Mouse (Mus musculus) natural killer cell, adult 2 months (primary cell): ENCODE data around the gene Batf3.

ENCODE experiments used
- DNase-seq, 2 experiments: peaks; one replicate each; pipeline ENCODE4 v3.0.0; 2022; ENCODE audit warnings: low spot score in 2 of 2

Batf3 gene

DNA sequence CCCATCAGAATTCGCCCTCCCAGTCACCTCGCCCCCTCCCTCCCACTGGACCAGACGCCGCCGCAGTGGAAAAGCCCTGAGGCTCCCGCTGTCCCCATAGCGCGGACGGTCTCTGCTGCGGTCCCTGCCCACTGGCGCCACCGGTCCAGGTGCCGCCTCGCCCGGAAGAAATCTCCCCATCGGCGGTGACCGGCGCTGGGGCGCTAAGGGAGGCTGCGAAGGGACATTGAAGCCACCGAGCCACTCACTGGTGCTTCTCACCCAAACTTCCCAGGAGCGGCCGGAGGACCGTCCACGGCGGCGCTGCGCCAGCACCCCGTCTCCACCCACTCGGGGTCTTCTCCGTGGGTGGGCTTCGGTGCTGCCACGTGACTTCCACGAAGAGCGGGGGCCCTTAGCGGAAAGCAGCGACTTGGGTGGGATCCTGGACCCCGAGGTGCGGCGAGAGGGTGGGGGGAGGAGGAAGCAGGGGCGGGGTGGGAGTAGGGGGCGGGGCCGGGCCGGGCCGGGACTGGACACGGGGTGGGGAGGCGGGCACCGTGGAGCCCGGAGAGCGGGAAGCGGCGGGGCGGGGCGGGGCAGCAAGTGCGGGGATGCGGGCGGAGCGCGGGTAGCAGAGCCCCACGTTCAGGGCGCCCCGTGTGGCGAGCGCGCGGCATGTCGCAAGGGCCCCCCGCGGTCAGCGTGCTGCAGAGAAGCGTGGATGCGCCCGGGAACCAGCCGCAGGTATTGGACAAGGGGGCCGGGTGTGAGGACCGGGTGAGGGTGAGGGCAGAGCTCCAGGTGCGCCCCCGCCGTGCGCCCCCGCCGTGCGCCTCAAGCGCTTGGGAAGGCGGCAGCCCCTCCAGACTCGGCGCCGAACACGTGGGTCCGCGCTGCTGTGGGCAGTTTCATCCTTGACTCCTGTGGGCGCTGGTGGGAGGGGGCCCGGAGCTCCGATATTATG, at the start of gene Batf3:
TSS of gene Batf3 (plus strand) at position 46 of the 946 bp plus-strand sequence.
- peak in 1 of 2 experiments; percentile 32 for DNase-seq

DNA sequence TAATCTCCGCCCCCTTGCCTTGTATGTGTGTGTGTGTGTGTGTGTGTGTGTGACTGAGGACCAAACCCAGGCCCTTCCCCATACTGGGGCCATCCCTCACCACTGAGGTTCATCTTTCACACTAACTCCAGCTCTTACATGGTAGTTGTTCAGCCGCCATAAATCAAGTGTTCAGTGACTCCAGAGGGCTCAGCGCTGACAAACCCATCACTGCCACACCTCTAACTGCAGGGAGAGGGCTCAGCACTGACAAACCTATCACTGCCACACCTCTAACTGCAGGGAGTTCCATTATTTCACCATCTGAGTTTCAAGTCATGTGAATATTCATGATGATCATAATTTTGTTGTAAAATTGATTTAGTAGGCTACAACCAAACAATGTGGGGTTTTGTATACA, 44.1 kb upstream of the Batf3 start:
- no peak for DNase-seq

DNA sequence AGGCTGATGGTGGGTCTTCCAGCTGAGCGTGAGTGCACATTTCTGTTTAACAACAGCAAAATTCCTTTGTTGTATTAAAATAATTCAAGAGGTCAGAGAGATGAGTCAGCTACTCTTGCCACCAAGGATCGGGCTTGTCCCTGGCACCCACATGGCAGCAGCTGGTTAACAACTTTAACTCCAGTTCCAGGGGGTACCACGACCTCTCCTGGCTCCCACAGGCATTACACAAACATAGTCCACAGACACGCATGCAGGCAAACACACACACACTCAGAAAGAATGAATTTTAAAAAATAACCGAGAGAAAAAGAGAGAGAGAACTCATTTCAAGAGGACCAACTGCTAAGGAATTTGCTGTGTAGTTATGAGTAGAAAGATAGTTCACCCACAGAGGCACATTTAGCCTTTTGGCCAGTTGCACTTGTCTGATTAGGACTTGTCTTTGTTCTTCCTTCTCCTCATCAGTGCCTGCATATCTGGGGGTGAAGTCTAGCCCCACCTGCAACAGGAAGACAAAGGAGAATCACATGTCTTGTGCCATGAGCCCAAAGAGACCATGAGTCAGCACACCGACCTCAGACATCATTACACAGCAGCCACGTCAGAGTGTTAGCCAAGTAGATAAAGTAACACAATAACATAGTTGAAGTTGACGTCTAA, 42.6 kb upstream of the Batf3 start:
- no peak for DNase-seq

DNA sequence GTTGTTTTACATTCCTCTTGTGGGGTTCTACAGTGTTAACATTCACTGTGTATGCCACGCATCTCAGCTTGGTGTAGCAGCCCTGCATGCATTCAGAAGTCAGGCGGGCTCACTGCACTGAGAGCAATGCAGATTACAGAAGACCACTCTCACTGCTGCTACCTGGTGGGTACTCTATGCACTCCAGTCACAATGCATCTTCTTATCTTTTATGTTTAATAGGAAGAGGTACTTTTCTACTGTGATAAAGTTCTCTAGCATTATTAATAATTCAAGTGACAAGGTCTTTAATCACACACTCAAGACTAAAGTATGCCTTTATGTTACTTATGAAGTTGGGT, 42.1 kb upstream of the Batf3 start:
- DNase-seq, result no peak

DNA sequence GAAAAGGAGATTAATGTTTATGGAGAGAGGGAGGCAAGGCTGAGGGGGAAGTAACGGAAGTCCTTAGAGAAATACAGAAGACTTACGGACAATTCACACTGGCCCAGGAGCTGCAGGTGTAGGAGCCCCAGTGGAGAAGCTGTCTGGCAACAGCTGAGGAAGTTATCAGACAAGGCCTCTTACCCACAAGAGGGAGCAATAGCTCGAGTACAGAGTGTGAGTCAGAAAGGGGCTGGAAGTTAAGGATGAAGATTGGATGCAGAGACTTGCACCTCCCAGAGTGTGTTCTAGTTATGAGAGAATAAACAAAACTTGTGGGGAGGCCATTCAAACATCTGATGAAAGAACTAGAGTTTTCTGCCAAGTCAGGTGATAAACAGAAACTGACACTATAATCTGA, 40.2 kb upstream of the Batf3 start:
- DNase-seq, result no peak

DNA sequence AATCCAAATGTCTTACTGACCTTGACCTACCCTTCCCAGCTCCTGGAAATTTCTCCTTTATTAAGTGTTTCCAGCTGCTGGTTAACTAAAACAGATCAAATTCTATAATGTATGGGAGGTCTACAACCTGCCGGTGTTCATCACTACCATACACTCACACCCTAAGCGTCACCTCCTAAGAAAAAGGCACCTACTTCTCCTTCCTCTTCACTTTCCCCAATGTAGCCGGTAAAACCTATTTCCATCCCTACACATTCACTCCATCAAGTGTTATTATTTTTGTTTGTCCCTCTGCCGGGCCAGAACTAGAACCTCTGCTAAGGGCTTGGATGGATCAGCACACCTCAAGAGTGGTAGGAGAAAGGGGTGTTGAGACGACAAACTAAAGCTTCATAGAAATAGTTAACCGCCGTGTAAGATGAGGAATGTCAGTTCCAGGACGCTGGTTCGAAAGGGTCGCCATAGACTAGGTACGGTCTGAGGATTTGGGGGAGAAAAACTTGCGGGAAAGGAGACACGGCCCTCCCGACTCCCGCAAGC, 35.3 kb upstream of the Batf3 start:
- DNase-seq, result no peak

DNA sequence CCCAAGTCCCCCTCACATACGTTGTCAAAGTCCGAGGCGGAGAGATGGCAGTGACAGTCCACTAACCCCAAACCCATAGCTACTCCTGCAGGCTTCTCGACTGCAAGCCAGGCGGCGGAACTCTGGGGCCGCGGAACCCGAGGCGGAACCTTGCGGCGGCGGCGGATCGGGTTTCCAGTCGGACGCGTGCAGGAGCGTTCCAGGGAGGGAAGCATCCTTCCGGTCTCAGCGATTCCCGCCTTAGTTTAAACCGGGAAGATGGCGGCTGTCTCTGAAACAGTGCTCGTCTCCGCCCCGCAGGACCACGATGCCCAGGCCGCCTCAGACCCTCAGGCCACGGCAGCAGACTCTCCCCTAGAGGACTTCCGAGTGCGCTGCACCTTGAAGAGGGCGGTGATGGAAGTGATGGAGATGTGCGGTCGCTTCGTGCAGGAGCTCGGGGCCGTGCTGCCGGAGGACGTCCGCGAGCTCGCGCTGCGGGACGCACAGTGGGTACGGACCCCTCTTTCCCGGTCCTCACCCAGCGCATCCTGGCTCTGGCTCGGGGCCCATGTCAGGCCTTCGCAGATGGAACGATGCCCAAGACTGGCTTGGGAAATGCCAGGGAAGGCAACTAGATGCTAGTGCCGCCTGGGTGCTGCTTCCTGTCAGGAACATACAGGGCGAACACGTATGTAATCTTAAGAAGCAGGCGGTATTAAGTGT, 34.7 kb upstream of the Batf3 start, which contains the start of the genes Tatdn3 and Nsl1:
TSS of gene Tatdn3 (minus strand) at position 152 of the 705 bp plus-strand sequence.
TSS of gene Nsl1 (plus strand) at position 232 of the 705 bp plus-strand sequence.
- DNase-seq, result peak; percentile 84 to 87

DNA sequence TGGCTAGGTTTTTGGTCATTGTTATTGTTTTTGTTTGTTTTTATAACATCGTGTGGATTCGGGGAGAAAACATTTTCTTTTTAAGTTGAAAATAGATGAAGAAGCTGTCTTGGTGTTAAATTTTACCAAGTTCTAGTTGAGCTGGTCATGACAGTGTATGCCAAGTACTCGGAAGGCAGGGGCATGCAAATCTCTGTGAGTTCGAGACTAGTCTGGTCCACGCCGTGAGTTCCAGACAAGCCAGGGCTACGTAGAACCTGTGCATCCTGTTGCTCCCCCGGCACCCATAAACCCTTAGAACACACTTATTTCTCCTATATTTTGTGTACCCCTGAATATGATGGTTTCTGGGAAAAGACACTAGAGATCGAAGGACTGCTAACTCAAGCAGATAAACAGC, 33.9 kb upstream of the Batf3 start:
- DNase-seq, result no peak

DNA sequence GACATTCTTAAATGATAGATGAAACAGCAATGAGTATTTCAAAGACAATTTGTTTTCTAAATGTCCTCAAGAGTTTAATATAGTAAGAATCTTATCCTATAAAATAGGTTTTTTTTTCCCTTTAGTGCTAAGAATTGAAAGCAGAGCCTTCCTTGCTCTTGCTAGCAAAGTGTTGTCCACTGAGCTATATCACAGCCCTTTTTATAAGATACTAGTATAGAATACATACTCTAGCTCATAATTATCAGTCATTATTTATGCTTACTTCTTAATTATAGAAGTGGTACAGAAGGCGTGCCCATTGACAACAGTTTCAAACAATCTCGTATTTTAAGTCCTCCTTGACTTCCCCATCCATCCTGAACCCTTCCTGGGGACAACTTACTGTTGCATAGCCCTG, 33.1 kb upstream of the Batf3 start:
- DNase-seq, result no peak

DNA sequence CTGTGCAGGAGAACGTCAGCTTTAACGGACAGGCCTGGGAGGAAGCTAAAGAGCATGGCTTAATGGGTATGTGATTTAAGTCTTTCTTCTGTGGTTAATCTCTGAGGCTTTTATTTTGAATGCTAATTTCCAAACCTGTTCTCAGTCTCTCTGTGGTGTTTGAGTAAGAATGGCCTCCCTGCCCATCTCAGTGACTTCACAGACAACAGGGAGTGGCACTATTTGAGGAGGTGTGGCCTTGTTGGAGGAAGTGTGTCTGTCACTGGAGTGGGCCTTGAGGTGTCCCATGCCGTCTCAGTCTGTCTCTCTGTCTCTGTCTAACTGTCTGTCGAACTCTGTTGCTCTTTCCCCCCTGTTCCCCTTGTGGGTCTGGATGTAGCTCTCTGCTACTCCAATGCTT, 32.5 kb upstream of the Batf3 start:
- DNase-seq, result no peak

DNA sequence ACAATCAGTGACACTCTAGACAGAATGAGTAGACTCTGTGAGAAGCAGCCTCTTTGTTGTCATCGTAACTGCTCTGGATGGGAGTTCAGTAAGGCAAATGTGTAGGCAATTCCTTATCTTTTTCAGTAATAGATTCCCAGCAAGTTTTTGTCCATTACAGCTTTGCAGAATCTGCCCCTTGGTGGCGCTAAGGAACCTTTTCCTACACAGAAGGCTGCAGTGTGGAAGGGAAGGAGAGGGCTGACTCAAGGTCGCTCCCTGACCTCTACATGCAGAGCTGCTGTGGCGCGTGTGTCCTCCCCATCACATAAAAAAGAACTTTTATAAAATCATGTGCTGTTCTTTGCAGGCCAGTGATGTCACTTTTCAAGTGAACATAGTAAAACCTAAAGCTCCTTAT, 29.3 kb upstream of the Batf3 start:
- no peak for DNase-seq

DNA sequence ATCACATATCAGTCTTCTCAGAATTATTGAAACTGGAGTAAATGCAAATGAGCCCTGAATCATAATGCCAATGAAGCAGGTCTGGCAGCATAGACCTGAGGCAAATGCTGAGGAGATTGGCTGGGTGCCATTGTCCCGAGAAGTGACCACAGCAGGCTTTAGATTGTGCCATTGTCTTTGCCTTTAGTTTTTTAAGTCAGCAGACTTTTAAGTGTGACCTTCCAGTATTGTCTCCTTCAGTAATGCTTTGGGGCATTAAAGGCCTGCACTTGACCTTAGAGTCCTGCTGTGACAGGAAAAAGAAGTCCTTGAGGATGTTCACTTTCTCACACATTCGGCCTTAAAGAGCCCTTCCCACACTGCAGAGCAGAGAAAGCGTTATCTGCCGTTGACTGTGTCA, 27.4 kb upstream of the Batf3 start:
- DNase-seq, result no peak

DNA sequence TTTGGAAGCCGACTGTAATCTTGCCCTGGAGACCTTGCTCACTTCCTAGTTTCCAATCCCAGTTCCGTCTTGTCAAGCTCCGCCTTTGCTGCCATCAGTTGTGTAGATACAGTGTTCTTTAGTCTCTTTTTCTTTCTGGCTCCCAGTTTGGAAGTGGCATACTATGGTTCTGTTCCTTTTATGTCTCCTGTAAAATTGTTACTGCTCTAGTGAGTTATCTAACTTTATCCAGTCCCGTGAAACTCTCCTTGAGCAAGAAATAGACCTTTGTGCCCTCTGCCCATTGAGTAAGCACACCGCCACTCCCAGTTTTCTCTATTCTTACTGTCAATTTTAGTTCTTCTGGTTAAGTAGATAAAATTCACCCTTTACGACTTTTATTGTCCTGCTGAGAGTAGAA, 26.0 kb upstream of the Batf3 start:
- no peak for DNase-seq

DNA sequence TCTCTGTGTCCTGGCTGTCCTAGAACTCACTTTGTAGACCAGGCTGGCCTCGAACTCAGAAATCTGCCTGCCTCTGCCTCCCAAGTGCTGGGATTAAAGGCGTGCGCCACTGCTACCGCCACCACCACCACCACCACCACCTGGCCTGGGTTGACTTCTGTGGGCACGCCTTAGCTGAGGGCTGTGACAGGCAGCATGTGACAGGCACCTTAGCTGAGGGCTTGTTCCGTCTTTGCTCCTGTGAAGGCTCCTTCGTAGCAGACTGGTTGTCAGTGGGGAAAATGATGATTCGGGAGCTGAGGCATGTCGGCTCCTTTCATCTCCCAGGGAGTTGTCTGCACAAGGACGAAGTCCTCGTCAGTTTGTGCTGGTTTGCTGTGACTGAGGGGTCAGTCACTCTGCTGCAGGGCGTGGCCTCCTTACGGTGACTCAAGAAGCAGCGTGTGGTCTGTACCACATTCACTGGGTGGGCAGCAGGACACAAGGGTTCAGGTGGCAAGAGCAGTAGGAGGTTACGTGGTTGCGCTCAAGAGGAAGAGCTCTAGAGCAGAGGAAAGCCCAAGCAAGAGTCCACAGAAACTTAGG, 25.2 kb upstream of the Batf3 start:
- no peak for DNase-seq

DNA sequence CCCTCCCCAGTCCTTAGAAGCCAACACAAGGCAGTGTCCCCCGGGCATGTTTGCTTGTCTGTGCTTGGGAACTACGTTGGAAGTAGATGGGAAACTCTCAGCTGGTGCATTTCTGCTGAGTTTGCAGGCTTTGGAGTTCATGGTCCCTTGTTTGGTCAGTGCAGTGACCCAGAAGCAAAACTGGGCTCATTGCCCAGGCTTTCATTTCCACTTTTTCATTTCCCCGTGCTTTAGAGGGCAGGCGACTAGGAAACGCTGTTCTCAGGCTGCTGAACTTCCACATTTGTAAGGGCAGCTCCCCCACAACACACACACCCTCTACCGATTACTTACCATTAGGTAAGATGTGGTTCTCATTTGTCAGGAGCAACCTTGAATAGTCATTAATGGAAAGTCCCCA, 24.6 kb upstream of the Batf3 start:
- DNase-seq, result peak in 1 of 2 experiments; percentile 36

DNA sequence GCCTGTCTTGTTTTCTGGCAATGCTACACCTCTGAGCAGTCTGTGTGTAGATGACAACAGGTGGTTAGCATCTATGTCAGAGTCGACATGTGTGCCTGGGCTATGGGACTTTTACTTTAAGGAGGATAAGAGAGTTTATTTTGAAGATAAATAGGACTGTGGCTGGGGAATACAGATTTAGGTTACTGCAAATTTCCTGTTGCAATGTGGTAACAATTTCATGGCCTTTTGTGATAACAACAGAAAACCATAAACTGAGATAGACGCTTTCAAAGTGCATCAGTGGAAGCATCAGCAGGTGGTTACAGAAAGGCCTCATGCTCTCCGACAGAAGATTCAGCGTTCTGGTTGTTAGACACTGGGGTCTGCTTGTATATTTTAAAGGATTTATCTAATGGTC, 24.2 kb upstream of the Batf3 start:
- no peak for DNase-seq

DNA sequence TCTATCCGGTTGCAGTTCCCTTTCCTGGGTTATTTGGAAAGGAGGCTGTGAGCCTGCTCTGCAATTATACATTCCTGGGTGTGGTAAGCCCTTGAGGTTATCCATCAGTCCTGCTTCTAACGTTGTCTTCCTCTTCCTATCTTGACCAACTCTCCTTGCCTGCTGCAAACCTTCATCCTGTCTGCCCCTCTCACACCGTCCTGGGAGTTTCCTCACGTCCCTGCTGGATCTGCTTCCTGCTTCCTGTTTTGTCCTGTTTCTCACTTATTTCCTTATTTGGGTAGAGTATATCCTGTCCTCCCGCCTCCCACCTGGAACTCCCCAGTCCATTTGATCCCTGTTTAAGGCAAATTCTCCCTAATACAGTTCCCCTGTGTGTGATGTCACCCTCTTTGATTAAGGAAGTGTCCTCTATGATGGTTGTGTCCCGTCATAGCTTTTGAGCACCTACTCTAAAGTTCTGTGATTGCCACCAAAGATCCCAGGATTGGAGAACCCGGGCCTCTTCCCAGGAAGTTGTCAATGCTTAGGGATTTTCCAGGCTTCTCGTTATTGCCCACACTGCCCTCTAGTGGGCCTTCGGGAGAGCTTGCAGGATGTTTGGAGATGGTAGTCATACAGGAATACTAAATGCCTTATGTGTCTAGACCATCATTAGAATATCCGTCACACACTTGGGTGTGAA, 22.3 kb upstream of the Batf3 start:
- no peak for DNase-seq

DNA sequence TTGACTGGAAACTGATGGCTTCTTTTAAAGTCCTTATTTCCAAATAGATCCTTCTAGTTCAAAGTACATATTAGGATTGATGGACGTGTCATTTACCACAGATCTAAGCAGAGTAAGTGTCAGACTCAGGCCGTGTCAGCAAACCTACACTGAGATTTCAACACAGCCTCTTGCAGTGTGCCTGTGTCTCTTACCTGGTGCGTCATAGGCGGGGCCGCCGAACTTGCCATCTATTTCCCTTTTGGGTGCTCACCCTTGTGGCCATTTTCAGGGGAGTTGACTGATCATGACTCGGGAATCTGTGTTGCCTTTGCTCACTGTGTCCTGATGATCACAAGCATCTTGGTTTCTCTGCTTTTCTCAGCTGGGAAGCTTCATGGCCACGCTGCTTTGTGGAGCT, 14.4 kb upstream of the Batf3 start:
- DNase-seq, result no peak

DNA sequence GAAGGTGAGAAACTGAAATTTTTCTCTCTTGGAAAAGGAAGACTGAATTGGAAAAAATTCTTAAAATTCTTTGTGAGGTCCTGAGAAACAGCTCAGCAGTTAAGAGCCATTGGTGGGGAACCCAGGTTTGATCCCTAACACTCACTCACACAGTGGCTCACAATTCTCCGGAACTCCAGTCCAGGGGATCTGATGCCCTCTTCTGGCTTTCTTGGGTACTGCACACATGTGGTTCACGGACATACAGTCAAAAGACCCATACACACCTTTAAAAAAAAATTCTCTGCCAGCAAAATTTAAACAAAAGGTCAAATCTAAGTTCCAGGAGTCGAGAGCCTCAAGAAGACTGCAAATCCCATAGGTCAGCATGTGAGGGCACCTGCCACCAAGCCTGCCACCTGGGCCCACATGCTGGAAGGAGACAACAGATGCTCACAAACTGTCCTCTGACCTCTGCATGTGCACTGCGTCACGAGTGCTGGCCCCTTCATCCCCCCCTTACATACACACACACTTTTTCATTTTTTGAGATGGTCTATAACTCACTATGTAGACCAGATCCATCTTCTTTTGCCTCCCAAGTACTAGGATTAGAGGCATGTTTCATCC, 12.6 kb upstream of the Batf3 start:
- DNase-seq, result peak in 1 of 2 experiments; percentile 44

DNA sequence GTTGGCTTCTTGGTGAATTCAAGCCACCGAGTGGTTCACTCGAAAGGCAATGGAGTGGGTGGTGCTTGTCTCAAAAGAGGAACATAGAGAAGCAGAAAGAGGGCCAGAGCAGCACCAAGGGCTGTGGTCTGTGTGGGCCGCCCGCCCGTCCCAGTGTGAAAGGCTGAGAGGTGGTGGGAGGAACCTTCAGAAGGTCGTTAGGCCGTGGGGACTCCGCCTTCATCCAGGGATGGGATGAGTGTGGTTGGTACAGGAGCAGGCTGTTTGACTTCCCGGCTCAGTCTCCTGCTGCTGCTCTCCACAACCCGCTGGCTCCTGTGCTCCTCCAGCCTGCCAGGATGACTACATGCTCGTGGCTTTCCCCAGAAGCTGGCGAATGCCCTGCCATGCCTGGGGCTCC, 12.1 kb upstream of the Batf3 start:
- peak in 1 of 2 experiments; percentile 29 for DNase-seq
